Mouse (Mus musculus): Measurements from ENCODE around the gene Fbxl8. TPM values are rescaled to one million over a fixed set of nuclear protein-coding genes. Genes with fewer than 3 reads are reported as not detected.

The Fbxl8 gene
- polyA plus RNA-seq, 1 experiment = 16.0 TPM

GRCm38 (mm10) chr8:105304325-105305210, 40.1 kb downstream of the Fbxl8 start:
- no peak overlapping the region for H3K4me3 ChIP-seq (ENCODE audit: extremely low read depth, insufficient read depth, insufficient read length)
- WGBS = 50% methylated on average over 9 of the region's 9 CpGs
- H3K4me1 ChIP-seq (ENCODE audit: control insufficient read depth, insufficient read depth, insufficient read length) = no peaks in the 10 kb centered on the region; the same call in 1 of the 2 replicates
- peaks cover 37% of the 10 kb centered on the region for H3K36me3 ChIP-seq (ENCODE audit: control insufficient read depth, insufficient read depth, low read length)
- no peaks in the 10 kb centered on the region for H3K27me3 ChIP-seq (ENCODE audit: control insufficient read depth, insufficient read depth, low read length)
- peak overlapping the region; percentile 12; the same call in 1 of the 2 replicates for H3K27ac ChIP-seq (ENCODE audit: insufficient read depth, low read length)
- TF ChIP-seq CTCF (IDR thresholded peaks at IDR 0.05; ENCODE audit: extremely low read depth, insufficient read depth, insufficient read length, insufficient replicate concordance) (no peak), POLR2A (IDR thresholded peaks at IDR 0.05; ENCODE audit: low read depth, low read length) (no peak)
- DNase-seq (ENCODE audit: low read depth in 1 of 2, low spot score in 2 of 2) = no peak

GRCm38 (mm10) chr8:105305211-105306145, 41.0 kb downstream of the Fbxl8 start, which contains the start of gene Elmo3:
TSS of gene Elmo3 (plus strand) at chr8:105305601.
- 21% methylated on average over 30 of the region's 30 CpGs for WGBS
- TF ChIP-seq POLR2A (IDR thresholded peaks at IDR 0.05; ENCODE audit: low read depth, low read length) (no peak), CTCF (IDR thresholded peaks at IDR 0.05; ENCODE audit: extremely low read depth, insufficient read depth, insufficient read length, insufficient replicate concordance) (no peak)
- no peaks in the 10 kb centered on the region; the same call in 1 of the 2 replicates for H3K4me1 ChIP-seq (ENCODE audit: control insufficient read depth, insufficient read depth, insufficient read length)
- H3K36me3 ChIP-seq (ENCODE audit: control insufficient read depth, insufficient read depth, low read length) = peaks cover 31% of the 10 kb centered on the region
- peak within 1 kb of the TSS; percentile 31 for H3K27ac ChIP-seq (ENCODE audit: insufficient read depth, low read length)
- H3K27me3 ChIP-seq (ENCODE audit: control insufficient read depth, insufficient read depth, low read length) = no peaks in the 10 kb centered on the region
- DNase-seq (ENCODE audit: low read depth in 1 of 2, low spot score in 2 of 2) = no peak
- peak within 1 kb of the TSS; percentile 48 for H3K4me3 ChIP-seq (ENCODE audit: extremely low read depth, insufficient read depth, insufficient read length)

- no peaks in the 10 kb centered on the region for H3K27me3 ChIP-seq (ENCODE audit: control insufficient read depth, insufficient read depth, low read length)
- H3K4me3 ChIP-seq (ENCODE audit: extremely low read depth, insufficient read depth, insufficient read length) = no peak overlapping the region
- TF ChIP-seq POLR2A (IDR thresholded peaks at IDR 0.05; ENCODE audit: low read depth, low read length) = no peak
- TF ChIP-seq CTCF (IDR thresholded peaks at IDR 0.05; ENCODE audit: extremely low read depth, insufficient read depth, insufficient read length, insufficient replicate concordance) = no peak
- no peak for DNase-seq (ENCODE audit: low read depth in 1 of 2, low spot score in 2 of 2)
- WGBS = 53% methylated on average over 5 of the region's 5 CpGs
- H3K36me3 ChIP-seq (ENCODE audit: control insufficient read depth, insufficient read depth, low read length) = peaks cover 26% of the 10 kb centered on the region
- no peak overlapping the region for H3K27ac ChIP-seq (ENCODE audit: insufficient read depth, low read length)
- no peaks in the 10 kb centered on the region; the same call in 1 of the 2 replicates for H3K4me1 ChIP-seq (ENCODE audit: control insufficient read depth, insufficient read depth, insufficient read length)
These were observed 41.8 kb downstream of the Fbxl8 start for GRCm38 (mm10) chr8:105306146-105306691.

GRCm38 (mm10) chr8:105307670-105308069, 43.2 kb downstream of the Fbxl8 start:
- no peaks in the 10 kb centered on the region; the same call in 1 of the 2 replicates for H3K4me1 ChIP-seq (ENCODE audit: control insufficient read depth, insufficient read depth, insufficient read length)
- no peak overlapping the region for H3K27ac ChIP-seq (ENCODE audit: insufficient read depth, low read length)
- TF ChIP-seq CTCF (IDR thresholded peaks at IDR 0.05; ENCODE audit: extremely low read depth, insufficient read depth, insufficient read length, insufficient replicate concordance) (no peak), POLR2A (IDR thresholded peaks at IDR 0.05; ENCODE audit: low read depth, low read length) (no peak)
- H3K4me3 ChIP-seq (ENCODE audit: extremely low read depth, insufficient read depth, insufficient read length) = no peak overlapping the region
- WGBS = 98% methylated on average over 13 of the region's 13 CpGs
- DNase-seq (ENCODE audit: low read depth in 1 of 2, low spot score in 2 of 2) = no peak
- H3K27me3 ChIP-seq (ENCODE audit: control insufficient read depth, insufficient read depth, low read length) = no peaks in the 10 kb centered on the region
- peaks cover 18% of the 10 kb centered on the region for H3K36me3 ChIP-seq (ENCODE audit: control insufficient read depth, insufficient read depth, low read length)

GRCm38 (mm10) chr8:105308428-105308827, 44.0 kb downstream of the Fbxl8 start:
- Histone ChIP-seq H3K4me1 (ENCODE audit: control insufficient read depth, insufficient read depth, insufficient read length) (no peaks in the 10 kb centered on the region; the same call in 1 of the 2 replicates), H3K27ac (ENCODE audit: insufficient read depth, low read length) (no peak overlapping the region), H3K36me3 (ENCODE audit: control insufficient read depth, insufficient read depth, low read length) (peaks cover 17% of the 10 kb centered on the region), H3K4me3 (ENCODE audit: extremely low read depth, insufficient read depth, insufficient read length) (no peak overlapping the region), H3K27me3 (ENCODE audit: control insufficient read depth, insufficient read depth, low read length) (no peaks in the 10 kb centered on the region)
- WGBS = 95% methylated on average over 10 of the region's 10 CpGs
- no peak for DNase-seq (ENCODE audit: low read depth in 1 of 2, low spot score in 2 of 2)
- TF ChIP-seq POLR2A (IDR thresholded peaks at IDR 0.05; ENCODE audit: low read depth, low read length) = no peak

- Histone ChIP-seq H3K36me3 (ENCODE audit: control insufficient read depth, insufficient read depth, low read length) (peaks cover 18% of the 10 kb centered on the region), H3K4me1 (ENCODE audit: control insufficient read depth, insufficient read depth, insufficient read length) (no peaks in the 10 kb centered on the region; the same call in 1 of the 2 replicates), H3K27me3 (ENCODE audit: control insufficient read depth, insufficient read depth, low read length) (no peaks in the 10 kb centered on the region), H3K27ac (ENCODE audit: insufficient read depth, low read length) (no peak overlapping the region), H3K4me3 (ENCODE audit: extremely low read depth, insufficient read depth, insufficient read length) (no peak overlapping the region)
- no peak for DNase-seq (ENCODE audit: low read depth in 1 of 2, low spot score in 2 of 2)
- TF ChIP-seq CTCF (IDR thresholded peaks at IDR 0.05; ENCODE audit: extremely low read depth, insufficient read depth, insufficient read length, insufficient replicate concordance) (no peak), POLR2A (IDR thresholded peaks at IDR 0.05; ENCODE audit: low read depth, low read length) (no peak)
- WGBS = 93% methylated on average over 15 of the region's 15 CpGs
These were observed 44.8 kb downstream of the Fbxl8 start for GRCm38 (mm10) chr8:105309142-105309847.
